Mouse (Mus musculus): ENCODE data around the gene Fam131a.

The Fam131a gene

DNA sequence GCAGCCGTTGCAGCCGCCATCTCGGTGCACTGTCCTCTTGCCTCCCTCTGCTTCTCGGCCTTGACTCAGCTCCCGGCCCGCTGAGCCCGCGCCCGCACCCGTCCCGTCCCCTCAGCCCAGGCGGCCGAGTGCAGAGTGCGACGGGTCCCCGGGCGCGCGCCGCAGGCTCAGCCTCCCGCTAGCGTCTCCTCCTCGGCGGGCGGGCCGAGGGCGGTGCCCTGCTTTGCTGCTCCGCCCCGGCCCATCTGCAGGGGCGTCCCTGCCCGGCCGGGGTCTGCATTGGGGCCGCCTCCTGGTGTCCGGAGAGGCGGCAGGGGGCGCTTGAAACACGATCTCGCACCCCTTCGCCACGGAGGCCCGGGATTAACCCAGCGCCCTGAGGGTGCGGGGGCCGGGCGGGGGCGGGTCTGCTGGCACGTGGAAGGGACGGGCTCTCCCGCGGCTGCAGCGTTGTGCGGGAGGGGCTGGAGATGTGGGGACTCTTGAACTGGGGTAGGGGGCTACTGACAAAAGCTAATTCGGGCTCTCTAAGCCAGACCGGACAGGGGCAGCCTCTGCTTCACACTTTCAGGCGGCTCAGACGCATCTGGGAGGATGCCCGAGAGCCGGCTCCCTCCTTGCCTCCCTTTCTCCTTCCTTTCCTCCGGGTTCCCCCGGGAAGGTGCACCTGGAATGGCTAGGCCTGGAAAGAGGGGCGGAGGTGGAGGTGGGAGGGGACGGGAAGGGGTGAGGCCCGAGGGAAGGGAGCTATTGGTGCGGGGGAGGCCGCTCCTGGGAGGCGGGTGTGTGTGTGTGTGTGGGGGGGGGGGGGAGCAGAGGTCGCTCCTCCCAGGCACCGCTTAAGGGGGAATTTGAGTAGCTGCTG is 23.2 kb downstream of the Fam131a start:
- peak; percentile 70 for DNase-seq (ENCODE audit: low spot score)

DNA sequence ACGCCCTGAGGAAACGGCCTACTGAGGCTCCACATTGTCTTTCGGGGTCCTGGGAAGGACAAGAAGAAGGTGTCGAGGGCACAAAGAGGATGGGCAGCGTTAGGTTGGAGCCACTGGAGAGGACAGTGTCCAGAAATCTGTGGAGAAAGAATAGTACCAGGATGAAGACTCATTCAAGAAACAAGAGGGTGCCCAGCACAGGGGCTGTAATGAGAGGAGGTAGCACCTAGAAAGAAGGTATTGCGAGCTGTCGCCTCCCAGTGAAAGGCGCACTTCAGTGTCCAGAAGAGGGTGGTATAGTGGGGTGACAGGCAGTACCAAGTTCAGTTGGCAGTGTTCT is 23.8 kb downstream of the Fam131a start:
- DNase-seq (ENCODE audit: low spot score): no peak

DNA sequence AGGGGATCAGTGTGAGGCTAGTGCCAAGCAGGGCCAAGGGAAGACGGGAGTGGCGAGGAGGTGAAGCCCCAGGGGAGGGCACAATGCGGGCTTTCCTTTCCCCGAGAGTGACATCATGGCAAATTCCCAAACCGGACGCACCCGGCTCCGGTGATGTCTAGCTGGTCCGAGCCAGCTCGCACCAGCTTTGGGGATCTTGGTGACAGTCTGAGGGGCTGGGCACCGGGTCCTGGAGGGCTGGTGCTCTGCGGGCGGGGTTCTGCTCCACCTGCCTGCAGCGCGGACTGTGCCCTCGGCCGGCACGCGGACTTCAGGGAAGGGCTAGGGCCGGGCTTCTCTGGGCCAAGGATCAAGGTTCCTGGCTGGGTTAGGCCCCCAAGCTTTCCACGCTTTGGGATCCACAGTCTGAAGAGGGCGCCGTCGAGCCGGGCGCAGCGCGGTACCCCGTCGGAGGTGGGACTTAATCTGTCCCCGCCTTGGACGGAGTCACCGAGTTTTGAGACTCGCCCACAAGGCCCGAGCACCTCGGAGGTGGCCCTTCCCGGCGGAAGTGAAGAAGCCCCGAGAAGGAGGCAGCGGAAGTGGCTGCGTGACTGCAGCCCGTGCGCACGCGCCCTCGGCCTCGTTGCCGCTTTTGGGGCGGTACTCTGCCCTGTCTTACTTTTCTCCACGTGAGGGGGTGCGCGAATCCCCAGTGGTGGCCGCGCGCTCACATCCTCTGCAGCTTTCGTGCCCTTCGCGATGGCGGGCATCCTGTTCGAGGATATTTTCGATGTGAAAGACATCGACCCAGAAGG is 24.3 kb downstream of the Fam131a start, which contains the start of the genes Polr2h and Clcn2:
Gene Polr2h (plus strand): TSS at position 485 of the 797 bp plus-strand sequence.
Gene Clcn2 (minus strand): TSS at position 566 of the 797 bp plus-strand sequence.
- peak; percentile 98 for DNase-seq (ENCODE audit: low spot score)

DNA sequence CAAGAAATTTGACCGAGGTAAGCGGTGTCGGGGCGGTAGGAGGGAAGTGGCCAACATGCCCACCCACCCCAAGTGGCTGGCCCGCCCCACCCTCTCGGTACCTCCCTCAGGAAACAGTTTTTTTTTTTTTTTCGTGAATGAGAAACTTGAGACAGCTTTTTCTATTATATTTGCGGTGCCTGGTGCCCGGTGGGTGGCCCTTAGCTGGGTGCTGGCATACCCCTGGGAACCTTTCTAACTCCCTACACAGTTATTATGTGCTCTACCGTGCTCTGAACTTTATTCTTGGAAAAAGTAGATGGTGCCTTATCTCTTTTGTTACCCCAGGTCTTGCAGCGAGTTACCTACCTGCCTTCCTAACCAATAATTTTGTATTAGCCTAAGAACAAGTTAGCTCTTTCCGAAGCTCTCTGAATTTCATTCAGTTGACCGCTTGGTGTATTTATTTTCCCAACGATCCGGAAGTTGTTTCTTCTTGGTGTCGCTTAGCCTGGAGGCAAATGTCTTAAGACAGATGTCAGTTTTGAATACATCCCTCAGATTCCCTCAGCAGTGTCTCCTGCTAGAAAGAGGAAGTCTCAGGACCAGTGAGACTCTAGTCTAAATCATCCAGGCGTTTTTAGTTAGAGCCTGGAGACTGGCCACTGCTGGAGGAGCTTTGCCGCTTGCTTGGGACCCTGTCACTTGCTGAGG is 25.1 kb downstream of the Fam131a start:
- DNase-seq (ENCODE audit: low spot score): no peak

DNA sequence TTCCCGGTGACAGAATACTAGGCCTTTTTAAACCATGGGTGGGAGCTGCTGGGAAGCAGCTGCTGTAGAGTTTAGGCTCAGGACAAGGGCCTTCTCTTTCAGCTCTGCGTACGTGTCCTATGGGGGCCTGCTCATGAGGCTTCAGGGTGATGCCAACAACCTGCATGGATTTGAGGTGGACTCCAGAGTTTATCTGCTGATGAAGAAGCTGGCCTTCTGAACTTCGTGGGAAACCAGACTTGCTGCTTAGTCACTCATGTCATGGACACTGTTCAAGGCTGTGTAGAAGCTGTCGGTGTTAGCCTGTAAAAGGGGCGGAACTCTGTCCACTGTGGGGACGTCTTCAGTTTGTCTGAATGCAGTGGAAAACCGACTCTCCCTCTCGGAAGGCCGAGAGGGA is 28.8 kb downstream of the Fam131a start:
- no peak for DNase-seq (ENCODE audit: low spot score)

DNA sequence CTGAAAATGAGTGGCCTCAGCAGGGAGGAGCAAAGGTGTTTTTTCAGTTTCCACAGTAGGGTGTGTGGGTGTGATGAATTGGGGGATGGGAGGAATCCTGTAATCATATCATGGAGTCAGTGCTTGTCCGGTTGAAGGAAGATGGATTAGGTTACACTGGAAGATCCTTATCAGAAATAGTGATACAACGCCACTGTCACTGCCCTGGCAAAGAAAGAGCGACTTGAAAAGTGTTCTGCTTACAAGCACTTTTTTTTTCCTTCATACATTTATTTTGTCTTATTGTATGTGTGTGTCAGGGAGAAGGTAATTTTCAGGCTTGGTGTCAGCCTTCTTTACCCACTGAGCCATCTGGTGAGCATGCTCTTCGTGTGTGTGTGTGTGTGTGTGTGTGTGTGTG is 29.7 kb downstream of the Fam131a start:
- DNase-seq (ENCODE audit: low spot score): no peak

DNA sequence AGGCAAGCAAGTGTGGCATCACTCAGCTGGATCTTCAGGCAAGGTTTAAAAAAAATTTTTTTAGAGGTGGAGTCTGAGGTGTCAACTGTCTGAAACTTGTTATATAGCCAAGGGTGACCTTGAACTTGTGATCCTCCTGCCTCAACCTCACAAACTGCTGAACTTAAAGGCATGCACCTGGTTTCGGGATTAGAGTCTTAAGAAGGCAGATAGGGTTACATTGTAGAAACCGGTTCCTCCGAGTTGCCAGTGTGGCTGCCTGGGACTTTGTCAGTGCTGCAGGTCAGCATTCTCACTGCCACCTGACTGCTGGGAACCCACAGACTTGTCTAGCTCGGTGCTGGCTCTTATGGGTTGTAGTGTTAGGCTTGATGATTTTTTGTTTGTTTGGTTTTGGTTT is 30.2 kb downstream of the Fam131a start:
- DNase-seq (ENCODE audit: low spot score): no peak

DNA sequence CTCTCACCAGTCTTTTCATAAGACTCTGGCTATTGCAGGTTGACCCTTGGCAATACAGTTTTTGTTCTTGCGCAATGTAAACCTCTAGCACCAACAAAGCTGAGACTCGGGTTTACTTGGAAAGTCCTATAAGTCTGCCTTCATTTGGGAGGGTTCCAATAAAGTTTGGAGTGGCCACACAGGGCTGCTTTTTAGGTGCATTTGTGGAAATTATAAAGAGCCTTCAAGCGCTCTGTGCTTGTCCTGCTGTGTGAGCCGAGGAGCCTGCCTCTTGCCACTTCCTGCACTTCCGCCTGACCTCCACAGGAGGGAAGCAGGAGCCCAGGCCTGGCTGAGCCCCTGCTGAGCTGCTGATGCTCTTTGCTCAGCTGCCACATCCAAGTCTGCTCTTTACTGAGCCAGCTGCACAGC is 31.3 kb downstream of the Fam131a start:
- DNase-seq (ENCODE audit: low spot score): peak; percentile 61

DNA sequence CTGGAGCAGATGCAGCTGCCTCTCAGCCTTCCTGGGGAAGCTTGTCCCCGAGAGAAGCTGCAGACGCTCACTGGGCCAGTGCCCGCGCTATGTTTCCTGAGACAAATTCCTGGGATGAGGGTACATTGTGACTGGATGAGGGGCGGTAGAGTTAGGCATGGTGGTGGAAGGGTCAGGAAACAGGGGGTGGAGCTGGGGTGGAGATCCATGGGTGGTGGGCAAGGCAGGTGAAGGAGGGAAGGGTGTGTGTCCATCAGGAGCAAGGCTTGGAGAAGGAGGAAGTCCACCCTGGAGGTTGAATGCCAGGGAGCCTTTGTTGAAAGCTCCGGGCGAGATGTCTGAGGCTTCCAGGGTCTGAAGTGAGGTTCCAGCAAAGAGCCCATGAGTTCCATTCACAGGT is 32.3 kb downstream of the Fam131a start:
- DNase-seq (ENCODE audit: low spot score): no peak

DNA sequence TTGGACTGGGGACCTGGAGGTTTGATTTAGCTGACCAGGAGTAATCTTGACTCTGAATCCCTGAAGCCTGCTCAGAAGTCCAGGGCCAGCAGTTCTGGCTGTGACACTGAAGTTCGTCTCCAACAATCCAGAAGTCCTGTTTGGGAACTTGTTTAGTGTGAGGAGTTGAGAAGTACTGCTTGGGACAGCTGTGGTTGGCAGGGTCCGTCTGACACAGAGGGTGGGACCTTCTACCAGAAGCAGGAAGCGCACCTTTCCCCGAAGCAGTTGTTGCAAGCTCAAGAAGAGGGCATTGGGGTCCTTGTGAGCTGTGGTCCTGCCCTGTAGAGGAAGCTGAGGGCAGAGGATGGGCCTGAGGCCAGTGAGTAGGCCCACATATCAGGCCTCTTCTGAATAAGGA is 32.7 kb downstream of the Fam131a start:
- DNase-seq (ENCODE audit: low spot score): no peak

DNA sequence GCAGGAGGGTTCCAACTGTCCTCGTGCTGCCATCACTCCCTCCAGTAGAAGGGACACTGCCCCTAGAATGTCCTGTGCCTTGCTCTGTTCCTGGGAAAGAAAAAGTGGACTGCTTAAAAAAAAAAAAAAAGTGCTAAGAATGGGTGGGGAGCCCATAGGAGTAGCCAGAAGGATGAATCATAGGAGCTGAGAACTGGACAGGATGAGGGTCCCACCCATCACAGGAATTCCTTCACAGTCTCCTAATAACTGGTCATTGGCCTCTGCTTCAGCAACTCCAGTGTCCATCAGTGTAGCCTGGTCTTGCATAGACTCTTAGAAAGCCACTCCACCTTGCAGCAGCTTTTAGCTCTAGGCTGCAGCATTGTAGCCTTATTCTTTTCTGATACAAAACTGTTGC is 33.3 kb downstream of the Fam131a start:
- no peak for DNase-seq (ENCODE audit: low spot score)

DNA sequence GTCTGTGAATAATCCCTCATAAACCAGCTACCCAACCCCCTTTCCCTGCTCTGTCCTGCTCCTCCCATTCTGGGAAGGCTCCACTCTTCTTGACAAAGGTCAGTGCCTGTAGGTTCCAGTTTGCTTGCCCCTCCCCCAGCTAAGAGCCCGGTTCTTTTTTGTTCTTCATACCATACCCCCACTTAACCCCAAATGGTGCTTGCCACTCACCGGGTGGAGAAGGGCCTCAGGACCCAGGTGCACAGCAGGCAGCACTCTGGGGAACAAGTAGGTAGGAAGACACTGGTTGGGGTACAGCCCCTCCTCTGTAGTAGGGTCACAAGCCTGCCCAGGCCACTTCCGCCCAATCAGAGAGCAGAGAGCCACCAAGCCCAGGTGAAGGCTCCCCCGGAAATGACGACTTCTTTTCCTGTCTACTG is 37.3 kb downstream of the Fam131a start:
- no peak for DNase-seq (ENCODE audit: low spot score)

DNA sequence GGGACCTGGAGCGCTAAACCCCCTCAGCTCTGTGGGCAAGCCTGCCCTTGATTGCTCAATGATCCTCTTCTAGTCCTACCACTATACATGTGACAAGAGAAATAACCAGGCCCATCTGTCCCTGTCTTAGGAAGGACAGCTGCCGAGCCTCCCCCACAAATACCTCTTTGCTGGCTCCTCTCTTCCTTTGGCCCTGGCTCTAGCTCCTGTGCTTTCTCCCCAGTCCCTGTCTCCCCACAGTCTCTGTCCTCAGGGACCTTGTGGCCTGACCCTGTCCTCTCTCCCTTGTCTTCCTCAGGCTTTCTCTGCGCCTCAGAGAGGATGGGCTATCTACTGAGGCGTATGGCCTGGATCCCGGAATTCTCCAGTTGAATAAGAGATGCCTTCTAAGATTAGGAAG is 38.6 kb downstream of the Fam131a start:
- no peak for DNase-seq (ENCODE audit: low spot score)

DNA sequence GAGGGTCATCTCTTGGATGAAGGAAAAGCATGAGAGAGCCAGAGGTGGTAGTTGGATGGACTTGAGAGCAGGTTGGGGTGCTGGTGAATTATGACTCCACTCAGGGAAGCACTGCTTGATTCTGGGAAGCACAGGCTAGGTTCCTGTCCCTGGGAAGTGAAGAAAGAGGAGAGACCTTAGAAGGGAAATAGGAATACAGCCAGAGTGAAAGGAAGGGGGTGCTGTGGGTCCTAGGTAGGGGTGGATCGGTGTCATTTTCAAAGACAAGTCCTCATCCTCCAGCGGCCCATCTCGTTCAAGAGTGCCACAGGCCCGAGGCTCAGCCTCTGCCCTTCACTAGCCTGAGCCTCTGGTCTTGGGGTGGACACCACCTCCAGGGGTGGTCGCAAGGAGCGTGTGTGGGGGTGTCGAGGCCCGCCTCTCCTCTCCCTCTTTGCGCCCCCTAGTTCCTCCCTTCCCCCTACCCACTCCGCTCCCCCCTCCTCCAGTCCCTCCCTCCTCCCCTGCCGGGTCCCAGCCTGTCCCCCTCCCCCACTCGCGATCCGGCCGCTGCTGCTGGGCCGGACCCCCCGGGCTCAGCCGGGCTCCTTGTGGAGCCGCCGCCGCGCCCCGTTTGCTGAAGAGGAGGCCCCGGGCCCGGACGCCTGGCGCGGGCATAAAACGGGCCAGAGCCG is 39.3 kb downstream of the Fam131a start:
- DNase-seq (ENCODE audit: low spot score): no peak

DNA sequence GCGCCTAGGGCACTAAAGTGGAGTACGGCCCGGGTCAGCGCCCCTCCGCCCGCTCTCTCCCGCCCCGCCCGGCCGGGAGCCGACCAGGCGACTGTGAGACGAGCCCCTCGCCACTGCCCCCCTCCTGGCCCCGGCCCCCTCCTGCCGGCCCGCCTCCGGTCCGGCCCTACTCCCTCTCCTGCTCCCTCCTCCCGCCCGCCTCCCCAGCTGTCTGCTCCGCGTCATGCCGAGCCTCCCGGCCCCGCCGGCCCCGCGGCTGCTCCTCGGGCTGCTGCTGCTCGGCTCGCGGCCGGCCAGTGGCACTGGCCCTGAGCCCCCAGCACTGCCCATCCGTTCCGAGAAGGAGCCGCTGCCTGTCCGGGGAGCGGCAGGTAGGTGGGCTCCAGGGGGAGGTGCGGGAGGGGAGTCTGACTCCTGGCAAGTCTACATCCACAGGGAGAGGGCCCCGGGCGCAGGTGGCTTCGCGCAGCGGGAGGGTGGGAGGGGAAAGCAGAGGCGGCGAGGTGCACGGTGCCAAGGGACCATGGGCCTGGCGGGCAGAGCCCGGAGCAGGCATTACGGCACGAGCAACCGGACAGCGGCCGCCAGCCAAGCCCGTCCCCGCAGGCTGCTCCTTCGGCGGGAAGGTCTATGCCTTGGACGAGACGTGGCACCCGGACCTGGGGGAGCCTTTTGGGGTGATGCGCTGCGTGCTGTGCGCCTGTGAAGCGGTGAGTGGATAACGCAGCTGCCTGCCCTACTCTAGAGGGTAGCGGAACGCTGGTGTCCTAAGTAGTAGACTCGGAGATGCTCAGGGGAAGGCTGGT is 40.1 kb downstream of the Fam131a start, which contains the start of gene Chrd:
Gene Chrd (plus strand): TSS at position 203 of the 806 bp plus-strand sequence.
- peak; percentile 51 for DNase-seq (ENCODE audit: low spot score)

DNA sequence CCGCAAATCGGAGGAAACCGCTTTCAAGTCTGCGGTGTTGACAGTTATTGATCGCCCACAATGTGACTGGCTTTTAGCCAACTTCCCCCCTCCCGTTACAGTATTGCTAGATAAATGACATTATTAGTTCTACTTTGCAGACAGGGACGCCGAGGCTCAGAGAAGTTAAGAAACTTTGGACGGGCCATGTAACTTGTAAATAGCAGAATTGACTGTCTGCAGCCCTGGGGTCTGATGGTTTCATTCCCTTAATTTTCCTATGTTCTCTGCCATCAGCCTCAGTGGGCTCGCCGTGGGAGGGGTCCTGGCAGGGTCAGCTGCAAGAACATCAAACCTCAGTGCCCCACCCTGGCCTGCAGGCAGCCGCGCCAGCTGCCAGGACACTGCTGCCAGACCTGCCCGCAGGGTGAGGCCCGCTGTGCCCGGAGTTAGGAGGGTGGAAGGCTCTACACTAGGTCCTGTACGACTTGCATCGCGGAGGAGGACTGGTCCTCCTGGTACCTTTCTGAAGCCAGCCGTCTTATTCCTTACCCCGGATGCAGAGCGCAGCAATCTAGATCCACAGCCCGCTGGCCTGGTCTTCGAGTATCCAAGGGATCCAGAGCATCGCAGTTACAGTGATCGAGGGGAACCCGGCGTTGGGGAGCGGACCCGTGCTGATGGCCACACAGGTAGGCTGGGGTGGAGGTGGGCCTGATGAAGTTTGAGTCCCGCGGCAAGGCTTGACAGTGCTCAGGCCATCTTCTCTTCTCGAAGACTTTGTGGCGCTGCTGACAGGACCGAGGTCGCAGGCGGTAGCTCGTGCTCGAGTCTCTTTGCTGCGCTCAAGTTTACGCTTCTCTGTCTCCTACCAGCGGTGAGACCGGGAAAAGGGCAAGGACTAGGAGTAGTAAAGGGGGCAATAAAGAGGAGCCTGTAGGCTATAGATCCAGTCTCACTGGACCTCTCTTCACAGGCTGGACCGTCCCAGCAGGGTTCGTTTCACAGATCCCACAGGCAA is 41.0 kb downstream of the Fam131a start, which contains the start of gene Thpo:
Gene Thpo (minus strand): TSS at position 781 of the 1,000 bp plus-strand sequence.
- DNase-seq (ENCODE audit: low spot score): no peak

DNA sequence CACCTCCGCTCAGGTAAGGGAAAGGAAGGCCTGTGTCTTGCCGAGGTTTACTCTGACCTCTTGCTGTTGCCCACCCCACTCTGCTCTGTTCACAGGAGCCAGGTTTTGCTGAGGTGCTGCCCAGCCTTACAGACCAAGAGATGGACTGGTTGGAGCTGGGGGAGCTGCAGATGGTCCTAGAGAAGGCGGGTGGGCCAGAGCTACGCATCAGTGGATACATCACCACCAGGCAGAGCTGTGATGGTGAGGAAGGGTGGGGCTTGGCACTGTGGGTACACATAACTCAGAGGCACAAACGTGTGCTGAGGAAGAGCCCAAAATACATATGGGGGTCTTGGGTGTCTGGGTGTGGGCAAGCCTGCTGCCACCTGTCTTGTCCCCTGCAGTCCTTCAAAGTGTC is 42.6 kb downstream of the Fam131a start:
- no peak for DNase-seq (ENCODE audit: low spot score)

DNA sequence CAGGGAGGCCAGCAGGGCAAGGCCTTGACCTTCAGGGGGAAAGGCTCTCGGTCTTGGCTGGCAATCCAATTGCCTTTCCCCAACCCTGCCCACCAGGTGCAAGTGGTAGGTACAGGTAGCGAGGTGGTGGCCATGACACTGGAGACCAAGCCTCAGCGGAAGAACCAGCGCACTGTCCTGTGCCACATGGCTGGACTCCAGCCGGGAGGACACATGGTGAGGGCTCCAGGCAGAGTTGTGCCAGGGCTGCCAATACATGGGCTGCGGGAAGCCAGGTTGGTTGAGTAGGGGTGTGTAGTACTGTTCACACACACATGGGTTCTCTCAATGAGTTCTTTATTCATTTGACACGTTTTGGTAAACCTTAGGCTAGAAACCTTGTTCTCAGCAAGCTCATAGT is 43.1 kb downstream of the Fam131a start:
- no peak for DNase-seq (ENCODE audit: low spot score)

DNA sequence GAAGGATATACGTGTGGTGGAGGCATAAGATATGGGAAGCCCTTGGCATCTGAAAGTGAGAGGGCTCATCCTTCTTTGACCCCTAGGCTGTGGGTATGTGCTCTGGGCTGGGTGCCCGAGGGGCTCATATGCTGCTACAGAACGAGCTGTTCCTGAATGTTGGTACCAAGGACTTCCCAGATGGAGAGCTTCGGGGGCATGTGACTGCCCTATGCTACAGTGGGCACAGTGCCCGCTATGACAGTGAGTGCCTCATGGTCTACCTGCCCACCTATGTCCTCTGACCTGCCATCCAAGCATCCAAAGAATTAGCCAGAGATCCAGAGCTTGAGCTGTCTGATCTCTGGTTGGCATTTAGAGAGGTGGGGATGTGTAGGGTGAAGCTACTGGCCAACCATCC is 43.8 kb downstream of the Fam131a start:
- DNase-seq (ENCODE audit: low spot score): no peak

DNA sequence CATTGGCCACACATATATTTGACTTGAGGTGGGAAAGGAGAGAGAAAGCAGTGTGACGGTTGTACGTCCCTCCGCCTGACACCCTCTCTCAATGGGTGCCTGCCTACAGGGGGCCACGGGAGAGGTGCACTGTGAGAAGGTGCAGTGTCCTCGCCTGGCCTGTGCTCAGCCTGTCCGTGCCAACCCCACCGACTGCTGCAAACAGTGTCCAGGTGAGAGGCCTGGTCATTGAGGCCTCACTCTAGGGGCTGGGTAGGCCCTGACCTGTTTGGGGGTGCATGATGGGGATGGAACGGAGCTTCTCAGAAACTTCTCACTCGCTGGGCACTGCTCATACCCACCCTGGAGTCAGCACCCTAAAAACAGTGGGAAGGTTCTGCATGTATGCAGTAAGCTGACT is 46.8 kb downstream of the Fam131a start:
- no peak for DNase-seq (ENCODE audit: low spot score)

All from lung, postnatal 25 days (tissue).